Mouse (Mus musculus) kidney, embryonic 15.5 days (tissue): ENCODE data around the gene Smarcd2. TPM values are rescaled to one million over a fixed set of nuclear protein-coding genes. Genes with fewer than 3 reads are reported as not detected.

ENCODE experiments used
- ATAC-seq: fragments of 200-750 bp; cut with Nextera tagmentation; replicated peaks from 2 replicates; pipeline ENCODE4 v1.8.0; 2017; ENCODE audit warnings: moderate TSS enrichment; ENCODE audit not compliant: low FRiP score
- H3K27ac ChIP-seq: fragments of 300-500 bp; sonication (generic); 2 replicates; pipeline ENCODE4 v1.5.1; 2015; ENCODE audit warnings: mild to moderate bottlenecking, inconsistent platforms
- H3K27me3 ChIP-seq: fragments of 300-500 bp; sonication (generic); 2 replicates; pipeline ENCODE4 v1.6.1; 2015; ENCODE audit warnings: inconsistent platforms
- H3K36me3 ChIP-seq: fragments of 300-500 bp; sonication (generic); 2 replicates; pipeline ENCODE4 v1.6.1; 2015; ENCODE audit warnings: inconsistent platforms
- H3K4me1 ChIP-seq: fragments of 300-500 bp; sonication (generic); 2 replicates; pipeline ENCODE4 v1.6.1; 2015; ENCODE audit warnings: inconsistent platforms
- H3K4me2 ChIP-seq: fragments of 300-500 bp; sonication (generic); 2 replicates; pipeline ENCODE4 v1.6.1; 2015; ENCODE audit warnings: moderate library complexity, mild to moderate bottlenecking, inconsistent platforms
- H3K4me3 ChIP-seq: fragments of 300-500 bp; sonication (generic); replicated peaks from 2 replicates; pipeline ENCODE4 v1.5.1; 2015; ENCODE audit warnings: mild to moderate bottlenecking, inconsistent platforms
- H3K9ac ChIP-seq: fragments of 300-500 bp; sonication (generic); 2 replicates; pipeline ENCODE4 v1.6.1; 2015; ENCODE audit warnings: mild to moderate bottlenecking, inconsistent platforms
- H3K9me3 ChIP-seq: fragments of 300-500 bp; sonication (generic); replicated peaks from 2 replicates; pipeline ENCODE4 v1.6.1; 2016; ENCODE audit warnings: inconsistent platforms
- WGBS: fragments of 180-500 bp; shearing (Covaris S2); methylation state at CpG from one replicate; pipeline ENCODE4 v1.1.7; 2015; ENCODE audit warnings: mixed read lengths; 5-methylcytosine and 5-hydroxymethylcytosine counted together
- polyA plus RNA-seq: library from polyadenylated mRNA; unstranded; fragments of >200 nt; fragmentation: Nextera tagmentation; extraction: Ambion mirVana; gene quantifications from 2 replicates; pipeline ENCODE4 v1.2.1, GENCODE M21; 2015

Gene Smarcd2
- polyA plus RNA-seq, 1 experiment from 2014 or later = 57.8 TPM

GRCm38 (mm10) chr11:106216730-106217490 is 55.9 kb downstream of the Smarcd2 start, which contains the start of gene Ddx42:
TSS of gene Ddx42 (plus strand) at chr11:106216926.
- ATAC-seq = peak; percentile 96
- no peaks in the 10 kb centered on the region for H3K9me3 ChIP-seq
- WGBS = under 1% methylated on average over 70 of the region's 70 CpGs
- no peaks in the 10 kb centered on the region for H3K27me3 ChIP-seq
- H3K4me3 ChIP-seq = peak within 1 kb of the TSS; percentile 97
- H3K4me2 ChIP-seq = peak within 1 kb of the TSS; percentile 66
- peak within 1 kb of the TSS; percentile 98 for H3K27ac ChIP-seq
- H3K9ac ChIP-seq = peak within 1 kb of the TSS; percentile 99
- H3K36me3 ChIP-seq = peaks cover 16% of the 10 kb centered on the region
- peaks cover 28% of the 10 kb centered on the region for H3K4me1 ChIP-seq

GRCm38 (mm10) chr11:106215927-106216729 is 56.6 kb downstream of the Smarcd2 start, which contains the start of gene Ccdc47:
TSS of gene Ccdc47 (minus strand) at chr11:106216344.
- Histone ChIP-seq H3K36me3 (peaks cover 24% of the 10 kb centered on the region), H3K4me2 (peak within 1 kb of the TSS; percentile 66), H3K27me3 (no peaks in the 10 kb centered on the region), H3K4me3 (peak within 1 kb of the TSS; percentile 97), H3K9me3 (no peaks in the 10 kb centered on the region), H3K9ac (peak within 1 kb of the TSS; percentile 99), H3K27ac (peak within 1 kb of the TSS; percentile 98), H3K4me1 (peaks cover 28% of the 10 kb centered on the region)
- WGBS = 0% methylated on average over 46 of the region's 46 CpGs
- peak; percentile 98 for ATAC-seq

- no peak for ATAC-seq
- H3K4me2 ChIP-seq = peak overlapping the region; percentile 66
- H3K4me3 ChIP-seq = peak overlapping the region; percentile 97
- peak overlapping the region; percentile 98 for H3K27ac ChIP-seq
- peaks cover 29% of the 10 kb centered on the region for H3K36me3 ChIP-seq
- peaks cover 28% of the 10 kb centered on the region for H3K4me1 ChIP-seq
- H3K9ac ChIP-seq = peak overlapping the region; percentile 71
- no peaks in the 10 kb centered on the region for H3K9me3 ChIP-seq
- H3K27me3 ChIP-seq = no peaks in the 10 kb centered on the region
- 24% methylated on average over 7 of the region's 7 CpGs for WGBS
Measured at GRCm38 (mm10) chr11:106215450-106215859, 57.3 kb downstream of the Smarcd2 start.

GRCm38 (mm10) chr11:106214856-106215255 is 57.9 kb downstream of the Smarcd2 start:
- Histone ChIP-seq H3K4me1 (peaks cover 28% of the 10 kb centered on the region), H3K4me2 (peak overlapping the region; percentile 66), H3K36me3 (peaks cover 35% of the 10 kb centered on the region), H3K9me3 (no peaks in the 10 kb centered on the region), H3K9ac (peak overlapping the region; percentile 71), H3K27ac (no peak overlapping the region), H3K4me3 (peak overlapping the region; percentile 97), H3K27me3 (no peaks in the 10 kb centered on the region)
- WGBS = 92% methylated on average over 5 of the region's 5 CpGs
- no peak for ATAC-seq

Other genes starting within 250 kb of the Smarcd2 start
- gene Dcaf7, start 236.1 kb downstream of the Smarcd2 start, polyA plus RNA-seq = 62.9 and 67.4 TPM in 2 replicates
- gene Taco1, start 206.9 kb downstream of the Smarcd2 start, polyA plus RNA-seq = 11.4 and 12.1 TPM in 2 replicates
- gene Map3k3, start 188.4 kb downstream of the Smarcd2 start, polyA plus RNA-seq = 22.1 and 24.3 TPM in 2 replicates
- not detected in 2 replicates for gene Gm10840, start 112.1 kb downstream of the Smarcd2 start, polyA plus RNA-seq
- 201 and 217 TPM in 2 replicates for gene Limd2, start 112.1 kb downstream of the Smarcd2 start, polyA plus RNA-seq
- gene Strada, start 70.8 kb downstream of the Smarcd2 start, polyA plus RNA-seq = 28.6 and 31.5 TPM in 2 replicates
- 85.4 and 89.5 TPM in 2 replicates for gene Ccdc47, start 56.6 kb downstream of the Smarcd2 start, polyA plus RNA-seq
- 75.9 and 77.8 TPM in 2 replicates for gene Ddx42, start 56.0 kb downstream of the Smarcd2 start, polyA plus RNA-seq
- gene Ftsj3, start 16.9 kb downstream of the Smarcd2 start, polyA plus RNA-seq = 64.3 and 70.2 TPM in 2 replicates
- gene Psmc5, start 16.8 kb downstream of the Smarcd2 start, polyA plus RNA-seq = 303 and 306 TPM in 2 replicates
- 0.65 and 0.82 TPM in 2 replicates for gene Tcam1, start 3.7 kb upstream of the Smarcd2 start, polyA plus RNA-seq
- not detected in 2 replicates for gene Gh, start 28.9 kb upstream of the Smarcd2 start, polyA plus RNA-seq
- gene Cd79b, start 41.8 kb upstream of the Smarcd2 start, polyA plus RNA-seq = 6.8 and 7.3 TPM in 2 replicates
- 0.42 and 0.75 TPM in 2 replicates for gene Scn4a, start 80.3 kb upstream of the Smarcd2 start, polyA plus RNA-seq
- 0.23 and 0.60 TPM in 2 replicates for gene Prr29, start 92.5 kb upstream of the Smarcd2 start, polyA plus RNA-seq
- gene Icam2, start 115.1 kb upstream of the Smarcd2 start, polyA plus RNA-seq = 68.9 and 75.5 TPM in 2 replicates
- 6.6 and 7.0 TPM in 2 replicates for gene Ern1, start 214.9 kb upstream of the Smarcd2 start, polyA plus RNA-seq